ENCODE assay signal across 8 mouse cellular contexts in the genomic region with DNA sequence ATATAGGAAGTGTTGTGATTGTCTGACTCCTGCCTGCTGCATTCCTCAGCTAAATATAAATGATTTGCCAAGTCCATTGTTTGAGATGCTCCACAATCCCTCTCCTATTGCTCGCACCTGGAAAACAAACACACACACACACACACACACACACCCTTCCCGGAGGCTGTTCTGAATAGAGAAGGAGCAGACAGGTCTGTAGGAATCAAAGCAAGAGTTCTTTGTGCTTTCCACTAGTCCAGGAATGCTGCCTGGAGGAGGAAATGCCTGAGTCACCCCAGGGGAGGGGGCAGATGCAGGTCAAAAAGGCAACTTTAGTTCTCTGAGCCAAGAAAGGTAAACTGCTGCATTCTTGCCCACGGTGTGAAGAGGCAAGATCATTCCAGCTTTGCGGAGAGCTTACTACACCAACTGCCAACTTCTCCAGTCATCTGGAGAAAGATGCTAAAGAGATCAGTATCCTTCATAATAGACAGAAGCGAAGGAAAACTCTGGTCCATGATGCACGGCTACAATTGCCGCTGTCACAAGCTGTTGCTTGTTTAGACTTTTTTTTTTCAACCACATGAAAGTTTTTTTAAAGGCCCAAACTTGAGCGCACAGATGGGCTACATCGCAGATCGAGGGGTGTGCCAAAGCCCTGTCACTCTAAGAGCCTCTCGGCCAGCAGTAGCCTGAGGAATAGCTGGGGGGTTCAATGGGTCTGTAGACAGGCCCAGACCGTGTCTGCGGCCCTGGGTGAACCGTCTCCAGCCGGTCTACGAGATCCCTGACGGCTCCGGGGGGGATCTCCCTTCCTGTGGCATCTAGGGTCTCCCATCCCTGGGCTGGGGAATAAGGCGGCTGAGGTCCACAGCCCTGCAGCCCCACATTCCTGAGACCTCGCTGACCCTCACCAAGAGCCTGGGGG. TPM values are rescaled to one million over a fixed set of nuclear protein-coding genes. Genes with fewer than 3 reads are reported as not detected.
DNase-seq lines count a peak whose midpoint lies in the region; TF ChIP-seq lines count a peak whose summit lies in the region.

No protein-coding gene starts in this region.

- 3% methylated on average over 20 of the region's 20 CpGs for WGBS in kidney, adult 2 months

- no peaks in the 10 kb centered on the region for H3K27me3 ChIP-seq in kidney, adult 2 months (replicated peaks; ENCODE audit: control insufficient read depth, insufficient read depth, low read length)

- peak; percentile 48 to 49 for DNase-seq in layer of hippocampus, postnatal 10 days (ENCODE audit: low spot score in 2 of 2)
- no peak for DNase-seq in layer of hippocampus, adult 8-10 months (ENCODE audit: low spot score in 2 of 2)
- DNase-seq in adrenal gland, postnatal 10 days, result peak; percentile 37
- peak; percentile 54 for DNase-seq in heart, adult 8-10 months (ENCODE audit: low spot score)
- peak; percentile 71 for DNase-seq in kidney, adult 2 months
- peak; percentile 75 for DNase-seq in lung, postnatal 10 days
- DNase-seq in yolk sac, embryonic 10.5 days (ENCODE audit: low spot score), result peak; percentile 71
- DNase-seq in left cerebral cortex, postnatal 14 days (ENCODE audit: low spot score in 2 of 2), result no peak

- no peak for TF ChIP-seq CTCF in kidney, adult 2 months (conservative IDR thresholded peaks at IDR 0.05; ENCODE audit: insufficient read depth, insufficient read length, low read depth, low read length)

- H3K4me3 ChIP-seq in kidney, adult 2 months (ENCODE audit: insufficient read depth, low read depth, low read length), result peak overlapping the region; percentile 70

- peaks cover 11% of the 10 kb centered on the region; the same call in 1 of the 2 replicates for H3K4me1 ChIP-seq in kidney, adult 2 months (ENCODE audit: control insufficient read depth, insufficient read depth, low read length)

- peak overlapping the region; percentile 75 for H3K27ac ChIP-seq in kidney, adult 2 months (ENCODE audit: insufficient read depth, low read depth, low read length)

- H3K36me3 ChIP-seq in kidney, adult 2 months (ENCODE audit: control insufficient read depth, insufficient read depth, low read length), result no peaks in the 10 kb centered on the region

- intact Hi-C loops in left cerebral cortex, postnatal 14 days (cut with DNase I), result loop anchor here (5.0 to 10.0 kb wide), 2 partner anchors 45 to 598 kb away; no protein-coding TSS in a partner anchor

- no peak for TF ChIP-seq POLR2A in kidney, adult 2 months (IDR thresholded peaks at IDR 0.05; ENCODE audit: low read depth, low read length)

RNA-seq across cellular contexts. Expression of gene Tspan9, which starts 0.8 kb away (rescaled TPM):
- total RNA-seq in layer of hippocampus, postnatal 10 days (2021), result 10 to 100 TPM; 79.8 to 84.6 TPM
- total RNA-seq in layer of hippocampus, adult 8-10 months (2022), result 10 to 100 TPM; 45.4 to 64.2 (median 56.0) TPM
- 10 to 100 TPM; 55.8 to 66.3 TPM for total RNA-seq in adrenal gland, postnatal 10 days (2021)
- total RNA-seq in heart, adult 8-10 months (2022), result 100 to 1,000 TPM in 2 of 4 experiments, 10 to 100 TPM in 2; 67.0 to 124 (median 99.7) TPM
- polyA plus RNA-seq in kidney, adult 2 months (2012; rRNA removed), result 107 and 109 TPM in 2 replicates
- 10 to 100 TPM; 71.3 to 77.5 TPM for total RNA-seq in left cerebral cortex, postnatal 14 days (2021)

Comparison
In these comparisons a context has a peak if more than half of its experiments do, and no peak if none do; other contexts are left out.
1. DNase-seq: peak in layer of hippocampus, postnatal 10 days (2 of 2), adrenal gland, postnatal 10 days (single experiment), heart, adult 8-10 months (single experiment), kidney, adult 2 months (single experiment), lung, postnatal 10 days (single experiment) and yolk sac, embryonic 10.5 days (single experiment); none in layer of hippocampus, adult 8-10 months (0 of 2) and left cerebral cortex, postnatal 14 days (0 of 2).